Mouse (Mus musculus): ENCODE measurements around the gene Tuba3a.
"Not testable (repeated sequence)": the region's sequence is repeated elsewhere in the genome, so short reads cannot be mapped to it uniquely, and the experiment has no call there.

Tuba3a gene

GRCm38 (mm10) chr6:125308921-125309320 is 23.1 kb upstream of the Tuba3a start:
- in situ Hi-C loops (cut with MboI, MseI) = no loop called here

- in situ Hi-C loops (cut with MboI, MseI) = no loop called here
Measured at GRCm38 (mm10) chr6:125307091-125307490, 21.2 kb upstream of the Tuba3a start.

GRCm38 (mm10) chr6:125305465-125305864 is 19.6 kb upstream of the Tuba3a start:
- in situ Hi-C loops (cut with MboI, MseI) = no loop called here

- in situ Hi-C loops (cut with MboI, MseI) = not testable (repeated sequence)
Measured at GRCm38 (mm10) chr6:125304408-125304807, 18.6 kb upstream of the Tuba3a start.

- in situ Hi-C loops (cut with MboI, MseI) = no loop called here
Measured at GRCm38 (mm10) chr6:125303242-125303641, 17.4 kb upstream of the Tuba3a start.

- in situ Hi-C loops (cut with MboI, MseI) = no loop called here
Measured at GRCm38 (mm10) chr6:125302231-125302982, 16.6 kb upstream of the Tuba3a start.

- in situ Hi-C loops (cut with MboI, MseI) = no loop called here
Measured at GRCm38 (mm10) chr6:125300982-125301381, 15.1 kb upstream of the Tuba3a start.

- in situ Hi-C loops (cut with MboI, MseI) = no loop called here
Measured at GRCm38 (mm10) chr6:125297149-125297820, 11.4 kb upstream of the Tuba3a start.

GRCm38 (mm10) chr6:125294049-125294448 is 8.2 kb upstream of the Tuba3a start:
- in situ Hi-C loops (cut with MboI, MseI) = no loop called here

GRCm38 (mm10) chr6:125292256-125292655 is 6.4 kb upstream of the Tuba3a start:
- in situ Hi-C loops (cut with MboI, MseI) = no loop called here

GRCm38 (mm10) chr6:125291329-125291728 is 5.5 kb upstream of the Tuba3a start:
- in situ Hi-C loops (cut with MboI, MseI) = no loop called here

- in situ Hi-C loops (cut with MboI, MseI) = loop anchor here in 1 of 2 experiments (5.0 kb wide), 1 partner anchor 39 kb away; no protein-coding TSS in a partner anchor
Measured at GRCm38 (mm10) chr6:125288730-125289129, 2.9 kb upstream of the Tuba3a start.

GRCm38 (mm10) chr6:125286944-125287343 is 1.1 kb upstream of the Tuba3a start:
- in situ Hi-C loops (cut with MboI, MseI) = loop anchor here in 1 of 2 experiments (5.0 kb wide), 1 partner anchor 40 kb away; no protein-coding TSS in a partner anchor

- in situ Hi-C loops (cut with MboI, MseI) = loop anchor here in 1 of 2 experiments (5.0 kb wide), 1 partner anchor 43 kb away; no protein-coding TSS in a partner anchor
Measured at GRCm38 (mm10) chr6:125284751-125285150, 1.1 kb downstream of the Tuba3a start.

GRCm38 (mm10) chr6:125284250-125284649 is 1.6 kb downstream of the Tuba3a start:
- in situ Hi-C loops (cut with MboI, MseI) = no loop called here

GRCm38 (mm10) chr6:125282721-125283120 is 3.1 kb downstream of the Tuba3a start:
- in situ Hi-C loops (cut with MboI, MseI) = not testable (repeated sequence)

- in situ Hi-C loops (cut with MboI, MseI) = no loop called here
Measured at GRCm38 (mm10) chr6:125279729-125280128, 6.1 kb downstream of the Tuba3a start.

GRCm38 (mm10) chr6:125274841-125275563 is 10.8 kb downstream of the Tuba3a start:
- in situ Hi-C loops (cut with MboI, MseI) = loop anchor here (5.0 kb wide), 3 partner anchors 53 to 113 kb away; no protein-coding TSS in a partner anchor

GRCm38 (mm10) chr6:125272228-125272785 is 13.5 kb downstream of the Tuba3a start:
- in situ Hi-C loops (cut with MboI, MseI) = loop anchor here (5.0 kb wide), 3 partner anchors 50 to 110 kb away; no protein-coding TSS in a partner anchor

- in situ Hi-C loops (cut with MboI, MseI) = loop anchor here (5.0 kb wide), 3 partner anchors 49 to 109 kb away; no protein-coding TSS in a partner anchor
Measured at GRCm38 (mm10) chr6:125271455-125272227, 14.2 kb downstream of the Tuba3a start.

GRCm38 (mm10) chr6:125268799-125269198 is 17.0 kb downstream of the Tuba3a start:
- in situ Hi-C loops (cut with MboI, MseI) = no loop called here

All from T-helper 17 cell (primary cell).